12 mouse cellular contexts compared by ENCODE assay signal in the genomic region with DNA sequence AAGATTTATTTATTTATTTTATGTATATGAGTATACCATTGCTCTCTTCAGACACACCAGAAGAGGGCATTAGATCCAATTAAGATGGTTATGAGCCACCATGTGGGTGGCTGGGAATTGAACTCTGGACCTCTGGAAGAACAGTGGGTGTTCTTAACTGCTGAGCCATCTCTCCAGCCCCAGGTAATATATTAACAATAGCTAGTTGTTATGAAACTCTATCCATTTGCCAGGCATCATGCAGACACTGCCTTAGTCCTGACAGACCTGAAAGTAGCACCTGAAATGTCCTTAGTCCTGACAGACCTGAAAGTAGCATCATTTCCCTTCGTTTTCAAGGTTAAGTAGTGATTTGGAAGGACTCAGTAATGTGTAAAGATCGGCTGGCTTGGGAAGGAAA. TPM values are rescaled to one million over a fixed set of nuclear protein-coding genes. Genes with fewer than 3 reads are reported as not detected.
A peak's percentile ranks its signal among the peaks of the same experiment; 100 is the strongest.
DNase-seq lines count a peak whose midpoint lies in the region; ATAC-seq and TF ChIP-seq lines count a peak whose summit lies in the region.
"Had no signal": no experiment of that assay in that cellular context is flagged by ENCODE, and none has a peak within 500 bp of the region (broad histone marks: within the 10 kb centered on the region; RNA-seq: fewer than 3 reads in every experiment).

No protein-coding gene starts in this region.

- H3K36me3 ChIP-seq in heart, postnatal 0 days (replicated peaks; ENCODE audit: control insufficient read depth, insufficient read depth, low read length): peaks cover 35% of the 10 kb centered on the region
- H3K36me3 ChIP-seq in intestine, embryonic 14.5 days (ENCODE audit: control insufficient read depth, insufficient read depth, low read length): peaks cover 26% of the 10 kb centered on the region
- H3K36me3 ChIP-seq in liver, embryonic 16.5 days (ENCODE audit: control insufficient read depth, insufficient read depth): peaks cover 17% of the 10 kb centered on the region; the same call in 1 of the 2 replicates
- H3K36me3 ChIP-seq in midbrain, embryonic 10.5 days: peaks cover 24% of the 10 kb centered on the region

- H3K9me3 ChIP-seq in heart, postnatal 0 days (replicated peaks; ENCODE audit: control insufficient read depth, low read length): no peaks in the 10 kb centered on the region
- H3K9me3 ChIP-seq in intestine, embryonic 14.5 days (ENCODE audit: control insufficient read depth, low read length): no peaks in the 10 kb centered on the region
- H3K9me3 ChIP-seq in liver, embryonic 16.5 days (replicated peaks; ENCODE audit: control insufficient read depth, low read length): no peaks in the 10 kb centered on the region
- H3K9me3 ChIP-seq in midbrain, embryonic 10.5 days (replicated peaks): no peaks in the 10 kb centered on the region
- H3K9me3 ChIP-seq: G1E; midbrain, embryonic 12.5 days had no signal

- TF ChIP-seq CTCF in heart, postnatal 0 days (IDR thresholded peaks at IDR 0.05; ENCODE audit: low read depth): no peak
- no peak for TF ChIP-seq CTCF in bone marrow macrophage, adult 2 months (IDR thresholded peaks at IDR 0.05; ENCODE audit: low read depth, low read length)

- no peak for TF ChIP-seq POLR2A in bone marrow macrophage, adult 2 months (IDR thresholded peaks at IDR 0.05; ENCODE audit: borderline replicate concordance, low read depth, low read length)

- 47% methylated on average over 2 of the region's 2 CpGs for WGBS in heart, postnatal 0 days
- 37% methylated on average over 2 of the region's 2 CpGs for WGBS in intestine, embryonic 14.5 days
- 56% methylated on average over 2 of the region's 2 CpGs for WGBS in liver, embryonic 16.5 days (ENCODE audit: insufficient replicate concordance)
- WGBS in midbrain, embryonic 10.5 days: 59% methylated on average over 2 of the region's 2 CpGs

- DNase-seq in heart, postnatal 0 days (ENCODE audit: low spot score): no peak
- DNase-seq in heart, adult 8-10 months (ENCODE audit: low spot score): no peak
- DNase-seq in intestine, embryonic 14.5 days (ENCODE audit: low spot score): no peak
- DNase-seq in adipocyte (ENCODE audit: low spot score): no peak
- DNase-seq in midbrain, embryonic 10.5 days (ENCODE audit: low spot score): no peak
- DNase-seq in thymus, postnatal 14 days: no peak

- no peak overlapping the region; the same call in 1 of the 2 replicates for H3K4me2 ChIP-seq in heart, postnatal 0 days (ENCODE audit: low read depth, low read length)
- peak overlapping the region; percentile 62 for H3K4me2 ChIP-seq in intestine, embryonic 14.5 days (ENCODE audit: low read length)
- H3K4me2 ChIP-seq in liver, embryonic 16.5 days (ENCODE audit: low read depth, low read length): peak overlapping the region; percentile 77

- H3K9ac ChIP-seq in heart, postnatal 0 days (replicated peaks; ENCODE audit: low read depth, low read length): no peak overlapping the region
- no peak overlapping the region for H3K9ac ChIP-seq in intestine, embryonic 14.5 days (ENCODE audit: low read length)
- no peak overlapping the region for H3K9ac ChIP-seq in liver, embryonic 16.5 days (ENCODE audit: low read depth, low read length)

- H3K27me3 ChIP-seq in heart, postnatal 0 days (ENCODE audit: control insufficient read depth, insufficient read depth, low read length): no peaks in the 10 kb centered on the region
- H3K27me3 ChIP-seq in intestine, embryonic 14.5 days (replicated peaks; ENCODE audit: control insufficient read depth, insufficient read depth, low read length): no peaks in the 10 kb centered on the region
- no peaks in the 10 kb centered on the region for H3K27me3 ChIP-seq in liver, embryonic 16.5 days (ENCODE audit: control insufficient read depth, insufficient read depth, low read depth, low read length)
- no peaks in the 10 kb centered on the region for H3K27me3 ChIP-seq in midbrain, embryonic 10.5 days (ENCODE audit: low read depth, poor library complexity, severe bottlenecking)
- H3K27me3 ChIP-seq: midbrain, embryonic 12.5 days had no signal

- no peak overlapping the region for H3K4me3 ChIP-seq in heart, postnatal 0 days (ENCODE audit: low read depth, low read length)
- H3K4me3 ChIP-seq in bone marrow macrophage, adult 2 months (ENCODE audit: insufficient read depth, low read length): peak overlapping the region; percentile 23
- no peak overlapping the region for H3K4me3 ChIP-seq in intestine, embryonic 14.5 days (ENCODE audit: low read depth, low read length)
- no peak overlapping the region for H3K4me3 ChIP-seq in liver, embryonic 16.5 days (ENCODE audit: low read depth, low read length)
- no peak overlapping the region for H3K4me3 ChIP-seq in midbrain, embryonic 10.5 days

- ATAC-seq in heart, postnatal 0 days (ENCODE audit: insufficient read depth, low read depth): no peak
- ATAC-seq in intestine, embryonic 14.5 days (replicated peaks; ENCODE audit: low FRiP score, low TSS enrichment, low read depth): no peak
- ATAC-seq in liver, embryonic 16.5 days (ENCODE audit: low read depth): no peak

- no peak for TF ChIP-seq EP300 in heart, postnatal 0 days (IDR thresholded peaks at IDR 0.05; ENCODE audit: low read depth)

- peak overlapping the region; percentile 97; the same call in 1 of the 2 replicates for H3K27ac ChIP-seq in heart, postnatal 0 days (ENCODE audit: low read depth)
- peak overlapping the region; percentile 99 for H3K27ac ChIP-seq in bone marrow macrophage, adult 2 months (ENCODE audit: insufficient read depth, low read depth, low read length)
- peak overlapping the region; percentile 94 for H3K27ac ChIP-seq in intestine, embryonic 14.5 days (ENCODE audit: low read depth)
- H3K27ac ChIP-seq in liver, embryonic 16.5 days (ENCODE audit: low read length): peak overlapping the region; percentile 99
- H3K27ac ChIP-seq in midbrain, embryonic 10.5 days (replicated peaks): no peak overlapping the region

- H3K4me1 ChIP-seq in heart, postnatal 0 days (ENCODE audit: control insufficient read depth, insufficient read depth): peaks cover 25% of the 10 kb centered on the region
- peaks cover 29% of the 10 kb centered on the region for H3K4me1 ChIP-seq in bone marrow macrophage, adult 2 months (ENCODE audit: control insufficient read depth, insufficient read depth, low read length)
- peaks cover 33% of the 10 kb centered on the region for H3K4me1 ChIP-seq in intestine, embryonic 14.5 days (replicated peaks; ENCODE audit: control insufficient read depth, insufficient read depth, low read length)
- H3K4me1 ChIP-seq in liver, embryonic 16.5 days (ENCODE audit: control insufficient read depth, low read depth, low read length): peaks cover 35% of the 10 kb centered on the region
- peaks cover 37% of the 10 kb centered on the region for H3K4me1 ChIP-seq in midbrain, embryonic 10.5 days

RNA-seq across cellular contexts. Expression of a gene that starts 1.1 kb away (rescaled TPM):
- 210 and 238 TPM in 2 replicates for total RNA-seq in heart, postnatal 0 days (2014; rRNA removed; ENCODE audit: low replicate concordance)
- polyA plus RNA-seq in heart, postnatal 0 days (2015; fragmentation: Nextera tagmentation; extraction: Ambion mirVana): 123 and 124 TPM in 2 replicates
- total RNA-seq in heart, adult 8-10 months (2022): 100 to 1,000 TPM; 123 to 133 (median 130) TPM
- polyA plus RNA-seq in bone marrow macrophage, adult 2 months (2012; ENCODE audit: insufficient read depth, insufficient read length, missing spikeins): 202 and 213 TPM in 2 replicates
- polyA plus RNA-seq in intestine, embryonic 14.5 days (2014; fragmentation: Nextera tagmentation; extraction: Ambion mirVana): 80.1 and 80.6 TPM in 2 replicates
- 163 and 174 TPM in 2 replicates for polyA plus RNA-seq in liver, embryonic 16.5 days (2015; fragmentation: Nextera tagmentation; extraction: Ambion mirVana)
- 74.3 and 75.7 TPM in 2 replicates for polyA plus RNA-seq in midbrain, embryonic 10.5 days (2016; fragmentation: Nextera tagmentation; extraction: Ambion mirVana)

RNA-seq across cellular contexts. Expression of a gene that starts 8.7 kb away (rescaled TPM):
- 34.4 and 40.0 TPM in 2 replicates for total RNA-seq in heart, postnatal 0 days (2014; rRNA removed; ENCODE audit: low replicate concordance)
- 32.9 and 33.9 TPM in 2 replicates for polyA plus RNA-seq in heart, postnatal 0 days (2015; fragmentation: Nextera tagmentation; extraction: Ambion mirVana)
- 10 to 100 TPM; 23.4 to 28.6 (median 26.9) TPM for total RNA-seq in heart, adult 8-10 months (2022)
- polyA plus RNA-seq in bone marrow macrophage, adult 2 months (2012; ENCODE audit: insufficient read depth, insufficient read length, missing spikeins): 74.6 and 81.3 TPM in 2 replicates
- polyA plus RNA-seq in intestine, embryonic 14.5 days (2014; fragmentation: Nextera tagmentation; extraction: Ambion mirVana): 34.9 and 38.3 TPM in 2 replicates
- 18.3 and 19.2 TPM in 2 replicates for polyA plus RNA-seq in liver, embryonic 16.5 days (2015; fragmentation: Nextera tagmentation; extraction: Ambion mirVana)
- polyA plus RNA-seq in midbrain, embryonic 10.5 days (2016; fragmentation: Nextera tagmentation; extraction: Ambion mirVana): 24.5 and 27.9 TPM in 2 replicates

RNA-seq across cellular contexts. Expression of a gene that starts 28.3 kb away (rescaled TPM):
- total RNA-seq in heart, postnatal 0 days (2014; rRNA removed; ENCODE audit: low replicate concordance): not detected in 2 replicates
- not detected in 2 replicates for polyA plus RNA-seq in heart, postnatal 0 days (2015; fragmentation: Nextera tagmentation; extraction: Ambion mirVana)
- total RNA-seq in heart, adult 8-10 months (2022): not detected
- polyA plus RNA-seq in bone marrow macrophage, adult 2 months (2012; ENCODE audit: insufficient read depth, insufficient read length, missing spikeins): not detected in 2 replicates
- 0.09 TPM in 1 of 2 replicates, not detected in the other for polyA plus RNA-seq in intestine, embryonic 14.5 days (2014; fragmentation: Nextera tagmentation; extraction: Ambion mirVana)
- polyA plus RNA-seq in liver, embryonic 16.5 days (2015; fragmentation: Nextera tagmentation; extraction: Ambion mirVana): not detected in 2 replicates
- polyA plus RNA-seq in midbrain, embryonic 10.5 days (2016; fragmentation: Nextera tagmentation; extraction: Ambion mirVana): not detected in 2 replicates
- polyA plus RNA-seq: brain, embryonic 14.5 days; G1E; large intestine, adult 2 months; midbrain, embryonic 12.5 days had no signal

RNA-seq across cellular contexts. Expression of a gene that starts 41.3 kb away (rescaled TPM):
- total RNA-seq in heart, postnatal 0 days (2014; rRNA removed; ENCODE audit: low replicate concordance): 15.9 and 17.5 TPM in 2 replicates
- 13.6 and 13.9 TPM in 2 replicates for polyA plus RNA-seq in heart, postnatal 0 days (2015; fragmentation: Nextera tagmentation; extraction: Ambion mirVana)
- total RNA-seq in heart, adult 8-10 months (2022): 10 to 100 TPM; 20.3 to 23.6 (median 22.7) TPM
- polyA plus RNA-seq in bone marrow macrophage, adult 2 months (2012; ENCODE audit: insufficient read depth, insufficient read length, missing spikeins): 3.8 and 5.0 TPM in 2 replicates
- polyA plus RNA-seq in intestine, embryonic 14.5 days (2014; fragmentation: Nextera tagmentation; extraction: Ambion mirVana): 18.9 and 25.7 TPM in 2 replicates
- polyA plus RNA-seq in liver, embryonic 16.5 days (2015; fragmentation: Nextera tagmentation; extraction: Ambion mirVana): 33.5 and 34.9 TPM in 2 replicates
- 34.8 TPM in 2 replicates for polyA plus RNA-seq in midbrain, embryonic 10.5 days (2016; fragmentation: Nextera tagmentation; extraction: Ambion mirVana)

RNA-seq across cellular contexts. Expression of a gene that starts 52.3 kb away (rescaled TPM):
- 51.8 and 59.8 TPM in 2 replicates for total RNA-seq in heart, postnatal 0 days (2014; rRNA removed; ENCODE audit: low replicate concordance)
- polyA plus RNA-seq in heart, postnatal 0 days (2015; fragmentation: Nextera tagmentation; extraction: Ambion mirVana): 30.1 and 31.1 TPM in 2 replicates
- 10 to 100 TPM; 11.4 to 20.0 (median 13.8) TPM for total RNA-seq in heart, adult 8-10 months (2022)
- polyA plus RNA-seq in bone marrow macrophage, adult 2 months (2012; ENCODE audit: insufficient read depth, insufficient read length, missing spikeins): 36.6 and 39.4 TPM in 2 replicates
- polyA plus RNA-seq in intestine, embryonic 14.5 days (2014; fragmentation: Nextera tagmentation; extraction: Ambion mirVana): 89.2 and 93.4 TPM in 2 replicates
- polyA plus RNA-seq in liver, embryonic 16.5 days (2015; fragmentation: Nextera tagmentation; extraction: Ambion mirVana): 48.7 and 51.6 TPM in 2 replicates
- polyA plus RNA-seq in midbrain, embryonic 10.5 days (2016; fragmentation: Nextera tagmentation; extraction: Ambion mirVana): 122 and 128 TPM in 2 replicates
